Mouse (Mus musculus): ENCODE results near the gene Btrc. TPM values are rescaled to one million over a fixed set of nuclear protein-coding genes. Genes with fewer than 3 reads are reported as not detected.

The Btrc gene
- polyA plus RNA-seq, 1 experiment from 2014 or later = 70.5 TPM

DNA sequence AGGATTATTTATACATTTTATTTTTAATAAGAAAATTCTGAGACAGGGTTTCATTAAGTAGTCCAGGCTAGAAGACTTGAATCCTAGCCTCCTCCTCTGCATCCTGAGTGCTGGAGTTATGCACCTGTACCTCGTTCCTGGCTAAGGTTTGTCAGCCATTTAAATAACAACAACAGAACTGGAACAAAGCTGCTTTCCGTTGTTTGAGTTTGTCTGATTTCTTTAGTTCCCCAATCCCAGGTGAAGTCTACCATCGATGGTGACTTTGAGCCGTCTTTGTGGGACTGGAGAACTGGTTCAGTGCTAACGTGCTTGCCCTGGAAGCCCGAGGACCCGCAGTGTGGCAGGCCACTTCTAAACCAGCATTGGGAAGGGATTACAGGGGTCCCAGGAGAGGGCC is 93.4 kb downstream of the Btrc start:
- Histone ChIP-seq H3K9ac (no peak overlapping the region), H3K4me1 (peaks cover 20% of the 10 kb centered on the region), H3K27ac (no peak overlapping the region), H3K27me3 (replicated peaks) (0 out of 2 replicates have a peak, but pooled peaks cover 4% of the 10 kb centered on the region), H3K4me2 (replicated peaks) (no peak overlapping the region), H3K4me3 (no peak overlapping the region), H3K9me3 (no peaks in the 10 kb centered on the region), H3K36me3 (no peaks in the 10 kb centered on the region)
- no peak for ATAC-seq (ENCODE audit: low FRiP score, low read depth)
- 78% methylated on average over 7 of the region's 7 CpGs for WGBS

GRCm38 (mm10) chr19:45458702-45459101 is 95.2 kb downstream of the Btrc start:
- H3K4me2 ChIP-seq (replicated peaks) = peak overlapping the region; percentile 1; the same call in 1 of the 2 replicates
- H3K27me3 ChIP-seq (replicated peaks) = peaks cover 4% of the 10 kb centered on the region; the same call in 1 of the 2 replicates
- no peak overlapping the region for H3K9ac ChIP-seq
- no peak overlapping the region for H3K27ac ChIP-seq
- 5% methylated on average over 7 of the region's 7 CpGs for WGBS
- H3K9me3 ChIP-seq = no peaks in the 10 kb centered on the region
- peaks cover 20% of the 10 kb centered on the region for H3K4me1 ChIP-seq
- H3K36me3 ChIP-seq = no peaks in the 10 kb centered on the region
- ATAC-seq (ENCODE audit: low FRiP score, low read depth) = no peak
- H3K4me3 ChIP-seq = no peak overlapping the region

DNA sequence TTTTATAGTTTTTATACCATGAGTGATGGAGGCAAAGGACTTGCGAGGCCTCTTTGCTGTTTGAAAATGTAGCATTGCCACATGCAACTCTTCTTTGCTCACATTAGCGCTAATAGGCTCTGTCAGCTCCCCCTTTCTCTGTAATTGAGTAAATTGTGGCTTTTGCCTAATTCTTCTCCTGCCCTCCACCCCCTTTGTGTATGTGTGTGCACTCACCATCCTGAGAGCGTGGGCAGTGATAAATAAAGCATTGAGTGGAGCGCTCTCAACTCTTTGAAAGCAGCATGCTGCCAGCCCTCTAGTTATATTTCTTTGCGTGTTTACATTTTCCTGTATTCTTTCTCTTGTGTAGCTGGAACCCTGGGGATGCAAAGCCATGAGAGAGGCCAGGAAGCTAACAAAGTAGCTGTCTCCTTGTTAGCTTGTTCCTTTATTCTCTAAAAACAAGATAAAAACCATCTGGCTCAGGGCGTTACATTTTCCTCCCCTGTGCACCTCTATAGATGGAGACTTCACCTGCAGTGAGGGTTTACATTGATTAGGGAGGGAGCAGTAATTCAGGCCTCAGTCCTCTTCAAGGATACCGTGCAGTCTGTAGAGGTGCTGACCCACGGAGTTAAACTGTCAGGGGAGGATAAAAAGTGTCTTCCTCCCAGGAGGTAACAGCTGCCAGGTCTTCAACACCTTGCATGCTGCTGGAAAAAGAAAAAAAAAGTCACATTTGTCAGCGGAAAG is 96.6 kb downstream of the Btrc start:
- H3K4me3 ChIP-seq = no peak overlapping the region
- peaks cover 4% of the 10 kb centered on the region; the same call in 1 of the 2 replicates for H3K27me3 ChIP-seq (replicated peaks)
- ATAC-seq (ENCODE audit: low FRiP score, low read depth) = peak; percentile 72; the same call in 1 of the 2 replicates
- peaks cover 20% of the 10 kb centered on the region for H3K4me1 ChIP-seq
- peak overlapping the region; percentile 16; the same call in 1 of the 2 replicates for H3K4me2 ChIP-seq (replicated peaks)
- no peaks in the 10 kb centered on the region for H3K9me3 ChIP-seq
- no peaks in the 10 kb centered on the region for H3K36me3 ChIP-seq
- H3K27ac ChIP-seq = no peak overlapping the region; the same call in 1 of the 2 replicates
- WGBS = 12% methylated on average over 9 of the region's 9 CpGs
- H3K9ac ChIP-seq = no peak overlapping the region

GRCm38 (mm10) chr19:45460749-45461736 is 97.5 kb downstream of the Btrc start:
- Histone ChIP-seq H3K9me3 (no peaks in the 10 kb centered on the region), H3K27me3 (replicated peaks) (peaks cover 4% of the 10 kb centered on the region; the same call in 1 of the 2 replicates), H3K27ac (0 out of 2 replicates have a peak overlapping the region, but pooled peaks have one; percentile 4), H3K4me3 (no peak overlapping the region), H3K36me3 (no peaks in the 10 kb centered on the region), H3K4me2 (replicated peaks) (0 out of 2 replicates have a peak overlapping the region, but pooled peaks have one; percentile 14), H3K4me1 (peaks cover 20% of the 10 kb centered on the region), H3K9ac (no peak overlapping the region)
- ATAC-seq (ENCODE audit: low FRiP score, low read depth) = no peak
- 14% methylated on average over 10 of the region's 10 CpGs for WGBS

DNA sequence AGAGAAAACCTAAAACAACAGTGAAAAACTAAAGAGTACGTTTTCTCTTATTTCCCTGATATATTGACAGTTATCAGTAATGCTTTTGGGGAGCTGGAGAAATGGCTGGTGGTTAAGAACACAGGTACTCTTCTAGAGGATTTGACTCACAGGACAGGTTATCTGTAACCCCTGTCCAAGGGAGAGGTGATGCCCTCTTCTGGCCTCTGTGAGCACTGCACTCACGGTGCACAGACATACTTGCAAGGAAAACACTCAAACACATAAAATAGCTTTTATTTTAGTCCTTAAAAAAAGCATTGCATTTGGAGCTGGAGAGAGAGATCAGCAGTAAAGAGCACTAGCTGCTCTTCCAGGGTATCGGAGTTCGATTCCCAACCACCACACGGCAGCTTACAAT is 106.2 kb downstream of the Btrc start:
- no peak for ATAC-seq (ENCODE audit: low FRiP score, low read depth)
- WGBS = 97% methylated on average over 5 of the region's 5 CpGs
- H3K4me3 ChIP-seq = no peak overlapping the region

DNA sequence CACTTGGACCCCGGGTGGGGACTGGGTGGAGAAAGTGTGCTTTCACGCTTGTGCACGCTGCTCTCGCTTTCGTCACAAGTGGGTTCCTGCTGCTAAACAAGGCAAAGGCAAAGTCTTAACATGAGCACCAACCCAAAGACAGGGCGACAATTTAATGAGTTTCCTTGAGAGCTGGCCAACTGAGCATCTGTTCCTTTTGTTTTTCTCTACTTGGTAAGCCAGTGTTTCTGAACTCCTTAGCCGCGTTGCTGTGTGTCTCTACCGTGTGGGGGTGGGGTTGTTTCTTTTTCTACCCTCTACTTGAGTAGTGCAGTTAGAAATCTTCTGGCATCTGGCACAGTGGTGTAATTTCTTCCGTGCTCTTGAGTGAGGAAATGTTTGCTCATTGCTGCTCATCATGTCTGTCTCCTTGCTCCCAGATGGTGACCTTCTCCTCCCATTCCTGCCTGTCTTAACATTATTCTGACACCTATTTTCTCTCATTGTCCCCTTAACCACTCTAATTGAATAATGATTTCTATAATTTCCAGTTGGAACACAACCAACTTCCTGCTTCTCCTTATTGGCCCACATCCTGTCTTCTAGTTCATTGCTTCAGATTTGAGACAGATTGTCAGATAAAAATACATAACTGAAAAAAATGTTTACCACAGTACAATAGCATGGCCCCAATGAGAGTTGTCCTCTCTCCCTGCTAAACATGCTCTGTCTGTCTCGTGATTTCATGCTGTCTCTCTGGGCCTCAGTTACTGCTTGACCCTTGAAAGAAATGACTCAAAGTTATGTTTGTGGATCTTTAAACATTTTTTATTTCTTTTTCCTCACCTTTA is 109.4 kb downstream of the Btrc start:
- no peak overlapping the region for H3K27ac ChIP-seq
- peaks cover 31% of the 10 kb centered on the region for H3K4me1 ChIP-seq
- 40% methylated on average over 11 of the region's 11 CpGs for WGBS

More for the DNA sequence above, 106.2 kb downstream of the Btrc start:
- Histone ChIP-seq H3K9ac (no peak overlapping the region), H3K4me1 (peaks cover 7% of the 10 kb centered on the region), H3K27ac (no peak overlapping the region), H3K9me3 (no peaks in the 10 kb centered on the region), H3K27me3 (replicated peaks) (no peaks in the 10 kb centered on the region), H3K36me3 (0 out of 2 replicates have a peak, but pooled peaks cover 4% of the 10 kb centered on the region), H3K4me2 (replicated peaks) (no peak overlapping the region)

DNA sequence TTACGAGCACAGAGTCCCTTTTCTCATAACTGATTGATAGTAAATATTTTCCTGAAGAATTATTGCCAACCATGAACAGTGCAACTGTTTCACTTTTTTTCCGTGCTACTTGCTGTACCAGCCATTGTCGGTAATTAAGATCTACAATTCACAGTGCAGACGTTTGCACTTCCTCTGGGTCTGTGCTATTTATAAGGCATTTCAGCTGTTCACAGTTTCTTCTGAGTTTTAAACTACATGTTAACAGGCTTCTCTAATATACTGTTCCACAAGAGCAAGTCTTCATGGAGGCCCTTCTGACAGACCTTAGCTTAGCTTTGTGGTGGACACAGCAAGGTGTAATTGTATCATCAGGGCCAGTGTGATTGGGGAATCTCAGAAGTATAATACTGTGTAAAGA is 111.2 kb downstream of the Btrc start:
- Histone ChIP-seq H3K9me3 (no peaks in the 10 kb centered on the region), H3K4me2 (replicated peaks) (no peak overlapping the region), H3K9ac (no peak overlapping the region), H3K27me3 (replicated peaks) (no peaks in the 10 kb centered on the region), H3K36me3 (0 out of 2 replicates have a peak, but pooled peaks cover 4% of the 10 kb centered on the region), H3K27ac (no peak overlapping the region), H3K4me3 (no peak overlapping the region), H3K4me1 (peaks cover 31% of the 10 kb centered on the region)
- ATAC-seq (ENCODE audit: low FRiP score, low read depth) = no peak
- 67% methylated on average over 4 of the region's 4 CpGs for WGBS

More for the DNA sequence above, 109.4 kb downstream of the Btrc start:
- ATAC-seq (ENCODE audit: low FRiP score, low read depth) = no peak
- Histone ChIP-seq H3K4me3 (no peak overlapping the region), H3K9ac (no peak overlapping the region), H3K27me3 (replicated peaks) (no peaks in the 10 kb centered on the region), H3K9me3 (no peaks in the 10 kb centered on the region), H3K36me3 (0 out of 2 replicates have a peak, but pooled peaks cover 4% of the 10 kb centered on the region), H3K4me2 (replicated peaks) (no peak overlapping the region)

GRCm38 (mm10) chr19:45475928-45476553 is 112.5 kb downstream of the Btrc start:
- WGBS = 24% methylated on average over 24 of the region's 24 CpGs
- peak overlapping the region; percentile 47 for H3K4me2 ChIP-seq (replicated peaks)
- H3K27me3 ChIP-seq (replicated peaks) = no peaks in the 10 kb centered on the region
- peak; percentile 77 for ATAC-seq (ENCODE audit: low FRiP score, low read depth)
- no peak overlapping the region for H3K4me3 ChIP-seq
- H3K9ac ChIP-seq = peak overlapping the region; percentile 8; the same call in 1 of the 2 replicates
- peak overlapping the region; percentile 53; the same call in 1 of the 2 replicates for H3K27ac ChIP-seq
- H3K9me3 ChIP-seq = no peaks in the 10 kb centered on the region
- H3K36me3 ChIP-seq = 0 out of 2 replicates have a peak, but pooled peaks cover 4% of the 10 kb centered on the region
- H3K4me1 ChIP-seq = peaks cover 31% of the 10 kb centered on the region

- no peak for ATAC-seq (ENCODE audit: low FRiP score, low read depth)
- peaks cover 23% of the 10 kb centered on the region for H3K4me1 ChIP-seq
- WGBS = 89% methylated on average over 6 of the region's 6 CpGs
- H3K27ac ChIP-seq = no peak overlapping the region
- H3K4me3 ChIP-seq = no peak overlapping the region
- H3K9me3 ChIP-seq = no peaks in the 10 kb centered on the region
- H3K4me2 ChIP-seq (replicated peaks) = no peak overlapping the region
- H3K36me3 ChIP-seq = no peaks in the 10 kb centered on the region
- no peaks in the 10 kb centered on the region for H3K27me3 ChIP-seq (replicated peaks)
- no peak overlapping the region for H3K9ac ChIP-seq
Observed at GRCm38 (mm10) chr19:45479548-45479947, 116.0 kb downstream of the Btrc start.

- ATAC-seq (ENCODE audit: low FRiP score, low read depth) = no peak
- H3K9me3 ChIP-seq = no peaks in the 10 kb centered on the region
Observed at GRCm38 (mm10) chr19:45480490-45480889, 117.0 kb downstream of the Btrc start.

GRCm38 (mm10) chr19:45480951-45481350 is 117.4 kb downstream of the Btrc start:
- no peak overlapping the region for H3K4me2 ChIP-seq (replicated peaks)
- H3K4me3 ChIP-seq = no peak overlapping the region
- no peak overlapping the region for H3K27ac ChIP-seq
- no peaks in the 10 kb centered on the region for H3K9me3 ChIP-seq
- H3K4me1 ChIP-seq = peaks cover 16% of the 10 kb centered on the region; the same call in 1 of the 2 replicates
- ATAC-seq (ENCODE audit: low FRiP score, low read depth) = no peak
- no peaks in the 10 kb centered on the region for H3K27me3 ChIP-seq (replicated peaks)
- 86% methylated on average over 4 of the region's 4 CpGs for WGBS
- H3K9ac ChIP-seq = no peak overlapping the region
- H3K36me3 ChIP-seq = no peaks in the 10 kb centered on the region

More at GRCm38 (mm10) chr19:45480490-45480889, 117.0 kb downstream of the Btrc start:
- H3K9ac ChIP-seq = no peak overlapping the region
- no peak overlapping the region for H3K4me3 ChIP-seq
- no peak overlapping the region for H3K4me2 ChIP-seq (replicated peaks)
- no peak overlapping the region for H3K27ac ChIP-seq
- H3K4me1 ChIP-seq = peaks cover 20% of the 10 kb centered on the region
- 82% methylated on average over 2 of the region's 2 CpGs for WGBS
- no peaks in the 10 kb centered on the region for H3K36me3 ChIP-seq
- no peaks in the 10 kb centered on the region for H3K27me3 ChIP-seq (replicated peaks)
